Mouse (Mus musculus) CH12.LX (cell line): ENCODE measurements around the gene Smim14. TPM values are rescaled to one million over a fixed set of nuclear protein-coding genes. Genes with fewer than 3 reads are reported as not detected.

ENCODE experiments used
- DNase-seq: peaks from one replicate; pipeline ENCODE4 v3.0.0-alpha.2; 2013; ENCODE audit errors: extremely low read depth
- H3K27ac ChIP-seq: 2 replicates; pipeline ENCODE4 v1.5.1; 2012; ENCODE audit warnings: low read depth, mild to moderate bottlenecking, control low read depth, moderate library complexity; ENCODE audit not compliant: insufficient read depth
- H3K27me3 ChIP-seq: replicated peaks from 2 replicates; pipeline ENCODE3; 2012; ENCODE audit warnings: inconsistent platforms
- H3K36me3 ChIP-seq, 2 experiments: replicated peaks in 1 of 2; 2 replicates each; pipeline versions ENCODE3 to v1.6.1; 2012; ENCODE audit warnings: inconsistent platforms in 1 of 2, low read length in 1 of 2, mild to moderate bottlenecking in 1 of 2, mixed read lengths in 1 of 2, moderate library complexity in 1 of 2; ENCODE audit not compliant: control insufficient read depth in 1 of 2, insufficient read depth in 1 of 2
- H3K4me1 ChIP-seq, 2 experiments: 2 replicates each; pipeline ENCODE4 v1.6.1; 2012; ENCODE audit warnings: inconsistent platforms in 1 of 2, moderate library complexity in 1 of 2; ENCODE audit not compliant: insufficient read depth in 2 of 2, control insufficient read depth in 1 of 2
- H3K4me2 ChIP-seq: 2 replicates; pipeline ENCODE4 v1.6.1; 2012; ENCODE audit warnings: low read depth, mild to moderate bottlenecking, control low read depth; ENCODE audit not compliant: poor library complexity, insufficient read depth, severe bottlenecking
- H3K4me3 ChIP-seq, 3 experiments: fragments of 150-350 bp in 1 of 3; sonication (generic) in 1 of 3; replicated peaks in 1 of 3; 2 replicates each; pipeline versions ENCODE3 to v1.5.1; 2011 to 2012; ENCODE audit warnings: low read depth in 2 of 3, low read length in 2 of 3, mild to moderate bottlenecking in 2 of 3, moderate library complexity in 2 of 3, control low read depth in 1 of 3, improper control_type of control experiment in 1 of 3, inconsistent platforms in 1 of 3, mixed read lengths in 1 of 3; ENCODE audit not compliant: poor library complexity in 1 of 3
- H3K79me2 ChIP-seq: replicated peaks from 2 replicates; pipeline ENCODE4 v1.6.1; 2012; ENCODE audit warnings: mild to moderate bottlenecking, moderate library complexity; ENCODE audit not compliant: control insufficient read depth, poor library complexity, insufficient read depth, severe bottlenecking; ENCODE audit errors: extremely low read depth
- H3K9ac ChIP-seq: 2 replicates; pipeline ENCODE4 v1.6.1; 2012; ENCODE audit warnings: low read depth, mild to moderate bottlenecking, control low read depth, moderate library complexity; ENCODE audit not compliant: insufficient read depth
- H3K9me3 ChIP-seq: replicated peaks from 2 replicates; pipeline ENCODE3; 2012; ENCODE audit warnings: low read length, inconsistent platforms, mixed read lengths
- BHLHE40 ChIP-seq: IDR thresholded peaks from 2 replicates; pipeline ENCODE4 v1.6.1; 2011; ENCODE audit warnings: mild to moderate bottlenecking, low read depth, low read length, improper control_type of control experiment
- CHD1 ChIP-seq: IDR thresholded peaks from 2 replicates; pipeline ENCODE4 v1.6.1; 2012; ENCODE audit warnings: low read depth, low read length, improper control_type of control experiment, inconsistent platforms
- CHD2 ChIP-seq: IDR thresholded peaks from 2 replicates; pipeline ENCODE4 v1.6.1; 2011; ENCODE audit warnings: low read length, improper control_type of control experiment
- E2F4 ChIP-seq: IDR thresholded peaks from 2 replicates; pipeline ENCODE4 v1.6.1; 2011; ENCODE audit warnings: low read depth, low read length, improper control_type of control experiment; ENCODE audit not compliant: insufficient replicate concordance
- ELF1 ChIP-seq: IDR thresholded peaks from 2 replicates; pipeline ENCODE4 v1.6.1; 2014; ENCODE audit warnings: low read depth, mild to moderate bottlenecking, inconsistent platforms, low read length, improper control_type of control experiment
- IRF4 ChIP-seq: IDR thresholded peaks from 2 replicates; pipeline ENCODE4 v1.6.1; 2014; ENCODE audit warnings: low read depth, mild to moderate bottlenecking, inconsistent platforms, low read length, improper control_type of control experiment
- JUND ChIP-seq: conservative IDR thresholded peaks from 2 replicates; pipeline ENCODE4 v1.6.1; 2011; ENCODE audit warnings: low read depth, low read length, improper control_type of control experiment
- KAT2A ChIP-seq: IDR thresholded peaks from 2 replicates; pipeline ENCODE4 v1.6.1; 2012; ENCODE audit warnings: low read length, improper control_type of control experiment, inconsistent platforms; ENCODE audit not compliant: insufficient replicate concordance
- MAFK ChIP-seq: IDR thresholded peaks from 2 replicates; pipeline ENCODE4 v1.6.1; 2011; ENCODE audit warnings: low read length, improper control_type of control experiment; ENCODE audit not compliant: insufficient replicate concordance
- MAX ChIP-seq: IDR thresholded peaks from 2 replicates; pipeline ENCODE4 v1.6.1; 2011; ENCODE audit warnings: low read length, improper control_type of control experiment
- MEF2A ChIP-seq: IDR thresholded peaks from 2 replicates; pipeline ENCODE4 v1.6.1; 2014; ENCODE audit warnings: low read depth, mild to moderate bottlenecking, inconsistent platforms, low read length, improper control_type of control experiment, borderline replicate concordance
- MXI1 ChIP-seq: IDR thresholded peaks from 2 replicates; pipeline ENCODE4 v1.6.1; 2011; ENCODE audit warnings: mild to moderate bottlenecking, low read depth, low read length, improper control_type of control experiment
- POLR2AphosphoS2 ChIP-seq: IDR thresholded peaks from 2 replicates; pipeline ENCODE4 v1.6.1; 2011; ENCODE audit warnings: low read depth, low read length, improper control_type of control experiment
- RAD21 ChIP-seq: IDR thresholded peaks from 2 replicates; pipeline ENCODE4 v1.6.1; 2011; ENCODE audit warnings: low read depth, mild to moderate bottlenecking, low read length, improper control_type of control experiment, moderate library complexity
- RCOR1 ChIP-seq: conservative IDR thresholded peaks from 2 replicates; pipeline ENCODE4 v1.6.1; 2012; ENCODE audit warnings: low read depth, mild to moderate bottlenecking, inconsistent platforms, low read length, improper control_type of control experiment
- SIN3A ChIP-seq: IDR thresholded peaks from 2 replicates; pipeline ENCODE4 v1.6.1; 2012; ENCODE audit warnings: low read length, improper control_type of control experiment, inconsistent platforms
- TBP ChIP-seq: conservative IDR thresholded peaks from 2 replicates; pipeline ENCODE4 v1.6.1; 2011; ENCODE audit warnings: low read depth, low read length, improper control_type of control experiment
- UBTF ChIP-seq: IDR thresholded peaks from 2 replicates; pipeline ENCODE4 v1.6.1; 2012; ENCODE audit warnings: low read depth, mild to moderate bottlenecking, inconsistent platforms, low read length, improper control_type of control experiment, moderate library complexity
- ZKSCAN1 ChIP-seq: IDR thresholded peaks from 2 replicates; pipeline ENCODE4 v1.6.1; 2012; ENCODE audit warnings: low read depth, inconsistent platforms, low read length, improper control_type of control experiment, borderline replicate concordance
- dilution Hi-C: fragments of 300-500 bp; cut with MboI; formaldehyde crosslinking; loops from 2 replicates; pipeline ENCODE4 v1.14.3; 2020; ENCODE audit warnings: low sequenced_read_pairs; ENCODE audit not compliant: extremely low pct_unique_long_range_greater_than_20kb, extremely low pct_ligation_motif_present
- in situ Hi-C: fragments of 300-500 bp; cut with MboI; formaldehyde crosslinking; loops from 3 replicates; pipeline ENCODE4 v1.14.3; 2019; ENCODE audit warnings: low sequenced_read_pairs, low pct_ligation_motif_present, low pct_unique_long_range_greater_than_20kb, mixed read lengths
- polyA plus RNA-seq: library from polyadenylated mRNA; unstranded; fragments of >175 nt; gene quantifications from 2 replicates; pipeline ENCODE4 v1.2.1, GENCODE M21; 2012; ENCODE audit warnings: low read depth; ENCODE audit not compliant: insufficient read length
- total RNA-seq, 2 experiments: library from RNA; depleted of rRNA; stranded (reverse); fragments of 300-350 nt in 1 of 2; fragments of >200 nt in 1 of 2; gene quantifications; 2 replicates each; pipeline ENCODE4 v1.2.3; 2012 to 2014

The Smim14 gene
- total and polyA plus RNA-seq, 3 experiments: 11.4 to 50.2 (median 19.7) TPM

DNA sequence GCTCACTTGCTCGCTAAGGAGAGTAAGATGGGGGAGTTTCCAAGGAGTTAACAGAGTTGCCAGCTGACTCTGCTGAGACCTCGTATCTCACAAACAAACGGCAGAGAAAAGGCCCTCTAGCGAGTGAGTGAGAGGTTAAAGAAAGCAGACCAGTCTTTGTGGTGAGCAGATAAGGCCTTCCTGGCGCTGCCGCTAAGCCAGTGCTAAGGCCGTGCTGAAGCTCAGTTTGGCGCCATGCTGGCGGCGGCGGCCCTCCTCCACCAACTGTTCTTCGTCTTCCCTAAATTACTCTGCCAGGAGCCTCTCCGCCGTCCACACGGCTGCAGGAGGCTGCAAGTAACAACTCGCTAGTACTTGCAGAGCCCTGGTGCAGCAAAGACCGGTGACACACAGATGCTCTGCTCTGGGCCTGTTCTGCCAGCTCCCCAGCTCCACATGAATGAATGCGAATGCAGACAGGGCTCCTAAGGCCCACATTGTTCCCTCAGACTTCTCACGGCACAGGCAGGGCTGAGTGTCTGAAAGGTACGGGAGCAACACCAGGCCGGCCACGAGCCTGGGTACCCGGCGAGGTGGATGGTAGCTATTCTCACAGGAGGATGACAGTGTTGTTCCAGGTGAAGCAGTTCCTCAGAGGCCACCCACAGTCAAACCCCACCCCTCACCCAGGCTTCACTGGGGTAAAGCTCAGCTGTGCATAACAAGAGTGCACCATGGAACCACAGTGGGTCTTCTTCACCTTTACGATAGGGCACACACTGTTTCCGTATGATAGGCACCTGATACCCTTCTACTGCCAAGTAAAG lies 121.1 kb downstream of the Smim14 start:
- H3K9me3 ChIP-seq: no peaks in the 10 kb centered on the region
- H3K27ac ChIP-seq: no peak overlapping the region
- DNase-seq: no peak
- dilution Hi-C loops (no loop called here), in situ Hi-C loops (no loop called here)
- no peak overlapping the region for H3K4me3 ChIP-seq
- TF ChIP-seq ELF1: no peak
- TF ChIP-seq ZKSCAN1: no peak
- TF ChIP-seq MAX: no peak
- no peak for TF ChIP-seq MAFK
- TF ChIP-seq MXI1: no peak
- TF ChIP-seq JUND: no peak
- TF ChIP-seq BHLHE40: no peak
- no peak for TF ChIP-seq POLR2AphosphoS2
- H3K36me3 ChIP-seq: peaks cover 19 to 57% of the 10 kb centered on the region in 2 experiments
- H3K79me2 ChIP-seq: no peaks in the 10 kb centered on the region
- no peaks in the 10 kb centered on the region for H3K27me3 ChIP-seq
- no peak overlapping the region for H3K9ac ChIP-seq
- peaks cover 0 to 18% of the 10 kb centered on the region in 2 experiments; a peak in 2 of 4 replicates for H3K4me1 ChIP-seq
- H3K4me2 ChIP-seq: no peak overlapping the region

DNA sequence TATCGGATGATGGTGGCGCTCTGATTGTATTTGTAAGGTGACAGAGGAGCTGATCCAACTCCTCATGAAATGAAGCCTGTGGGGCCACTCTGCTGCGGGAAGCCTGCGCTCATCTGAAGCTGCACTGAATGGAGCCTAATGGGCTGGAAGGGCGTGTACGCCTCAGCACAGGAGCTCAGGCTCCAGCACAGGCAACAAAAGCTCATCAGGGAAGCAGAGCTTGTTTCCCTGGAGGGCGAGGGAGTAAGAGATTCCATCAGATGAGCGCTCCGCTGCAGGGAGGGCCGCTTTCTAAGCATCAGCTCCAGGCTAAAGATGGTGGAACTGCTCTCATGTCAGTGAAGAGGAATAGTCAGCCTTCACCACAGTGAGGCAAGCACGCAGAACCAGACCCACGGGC lies 129.0 kb downstream of the Smim14 start:
- H3K79me2 ChIP-seq: no peaks in the 10 kb centered on the region
- in situ Hi-C loops: loop anchor here (5.0 kb wide), 1 partner anchor 119 kb away; no protein-coding TSS in a partner anchor
- no peak overlapping the region for H3K4me2 ChIP-seq
- peaks cover 38 to 80% of the 10 kb centered on the region in 2 experiments for H3K36me3 ChIP-seq
- H3K9me3 ChIP-seq: no peaks in the 10 kb centered on the region
- dilution Hi-C loops: no loop called here
- H3K27me3 ChIP-seq: no peaks in the 10 kb centered on the region
- no peaks in the 10 kb centered on the region for H3K4me1 ChIP-seq
- no peak overlapping the region for H3K4me3 ChIP-seq
- TF ChIP-seq RCOR1 (no peak), E2F4 (no peak), MAFK (no peak), TBP (no peak), MAX (no peak), CHD1 (no peak), MEF2A (no peak), RAD21 (no peak), KAT2A (no peak), MXI1 (no peak), BHLHE40 (no peak), ZKSCAN1 (no peak), SIN3A (no peak), CHD2 (no peak), IRF4 (no peak), UBTF (no peak)
- TF ChIP-seq, all 38 proteins: peak for 0
- DNase-seq: no peak
- Histone ChIP-seq H3K27ac (no peak overlapping the region), H3K9ac (no peak overlapping the region)
